16 mouse cellular contexts compared by ENCODE assay signal in the genomic region with DNA sequence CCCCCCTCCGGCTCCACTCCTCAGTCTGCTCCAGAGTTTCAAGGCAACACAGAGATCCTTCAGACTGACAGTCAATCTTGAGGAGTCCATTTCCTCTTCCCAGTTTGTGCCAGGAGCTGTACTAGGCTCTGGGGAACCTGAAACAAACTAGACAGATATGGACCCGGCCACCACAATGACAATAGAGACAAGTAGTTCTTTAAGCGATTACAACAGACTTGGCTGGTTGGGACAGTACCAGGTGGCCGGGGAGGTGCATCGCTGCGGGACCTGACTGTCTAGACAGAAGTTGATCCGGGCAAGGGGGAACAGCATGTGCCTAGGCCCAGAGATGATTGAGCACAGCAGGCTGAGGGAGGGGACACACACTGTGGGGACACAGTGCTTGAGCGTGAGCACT. TPM values are rescaled to one million over a fixed set of nuclear protein-coding genes. Genes with fewer than 3 reads are reported as not detected.
DNase-seq lines count a peak whose midpoint lies in the region; ATAC-seq and TF ChIP-seq lines count a peak whose summit lies in the region.
"Had no signal": no experiment of that assay in that cellular context is flagged by ENCODE, and none has a peak within 500 bp of the region (broad histone marks: within the 10 kb centered on the region; RNA-seq: fewer than 3 reads in every experiment).

No protein-coding gene starts in this region.

- intact Hi-C loops in heart, postnatal 14 days (cut with DNase I): no loop called here

- H3K27me3 ChIP-seq in forebrain, embryonic 11.5 days (ENCODE audit: control insufficient read depth, insufficient read depth, low read length): no peaks in the 10 kb centered on the region
- no peaks in the 10 kb centered on the region for H3K27me3 ChIP-seq in forebrain, postnatal 0 days (ENCODE audit: insufficient read depth, low read length)
- no peaks in the 10 kb centered on the region for H3K27me3 ChIP-seq in lung, embryonic 15.5 days
- H3K27me3 ChIP-seq in embryonic facial prominence, embryonic 12.5 days: peaks cover 6% of the 10 kb centered on the region; the same call in 1 of the 2 replicates
- no peaks in the 10 kb centered on the region for H3K27me3 ChIP-seq in small intestine, adult 2 months (ENCODE audit: control insufficient read depth, insufficient read depth, low read length)
- H3K27me3 ChIP-seq: Patski had no signal

- no peak overlapping the region for H3K27ac ChIP-seq in forebrain, embryonic 11.5 days (ENCODE audit: low read depth, low read length)
- H3K27ac ChIP-seq in forebrain, postnatal 0 days (ENCODE audit: low read depth, low read length): no peak overlapping the region
- H3K27ac ChIP-seq in lung, embryonic 15.5 days: peak overlapping the region; percentile 83; the same call in 1 of the 2 replicates
- 0 out of 2 replicates have a peak overlapping the region, but pooled peaks have one; percentile 20 for H3K27ac ChIP-seq in embryonic facial prominence, embryonic 12.5 days
- H3K27ac ChIP-seq in small intestine, adult 2 months (ENCODE audit: insufficient read depth, low read depth, low read length): peak overlapping the region; percentile 35; the same call in 1 of the 2 replicates

- TF ChIP-seq POLR2A in small intestine, adult 2 months (IDR thresholded peaks at IDR 0.05; ENCODE audit: low read depth, low read length): no peak

- H3K4me2 ChIP-seq in forebrain, embryonic 11.5 days (ENCODE audit: low read depth, low read length, severe bottlenecking): no peak overlapping the region
- H3K4me2 ChIP-seq in forebrain, postnatal 0 days (ENCODE audit: low read depth): no peak overlapping the region
- H3K4me2 ChIP-seq in lung, embryonic 15.5 days: peak overlapping the region; percentile 26; the same call in 1 of the 2 replicates
- H3K4me2 ChIP-seq in embryonic facial prominence, embryonic 12.5 days (replicated peaks): no peak overlapping the region
- H3K4me2 ChIP-seq: liver, embryonic 11.5 days; midbrain, embryonic 11.5 days had no signal

- no peaks in the 10 kb centered on the region for H3K9me3 ChIP-seq in forebrain, embryonic 11.5 days (ENCODE audit: control insufficient read depth, low read length)
- H3K9me3 ChIP-seq in forebrain, postnatal 0 days (ENCODE audit: low read length): no peaks in the 10 kb centered on the region
- no peaks in the 10 kb centered on the region for H3K9me3 ChIP-seq in lung, embryonic 15.5 days
- no peaks in the 10 kb centered on the region for H3K9me3 ChIP-seq in embryonic facial prominence, embryonic 12.5 days
- H3K9me3 ChIP-seq: heart, embryonic 10.5 days had no signal

- no peak overlapping the region for H3K9ac ChIP-seq in forebrain, embryonic 11.5 days (ENCODE audit: low read length)
- no peak overlapping the region for H3K9ac ChIP-seq in forebrain, postnatal 0 days
- no peak overlapping the region for H3K9ac ChIP-seq in lung, embryonic 15.5 days
- H3K9ac ChIP-seq in embryonic facial prominence, embryonic 12.5 days: no peak overlapping the region

- H3K4me1 ChIP-seq in forebrain, embryonic 11.5 days (replicated peaks; ENCODE audit: control insufficient read depth, insufficient read depth, low read length): peaks cover 7% of the 10 kb centered on the region; the same call in 1 of the 2 replicates
- H3K4me1 ChIP-seq in forebrain, postnatal 0 days (ENCODE audit: insufficient read depth): peaks cover 4% of the 10 kb centered on the region; the same call in 1 of the 2 replicates
- H3K4me1 ChIP-seq in lung, embryonic 15.5 days: peaks cover 33% of the 10 kb centered on the region
- H3K4me1 ChIP-seq in embryonic facial prominence, embryonic 12.5 days: peaks cover 17% of the 10 kb centered on the region
- peaks cover 36% of the 10 kb centered on the region for H3K4me1 ChIP-seq in small intestine, adult 2 months (ENCODE audit: control insufficient read depth, insufficient read depth, insufficient read length, low read length)

- no peak for ATAC-seq in forebrain, embryonic 11.5 days (replicated peaks; ENCODE audit: low FRiP score)
- ATAC-seq in forebrain, postnatal 0 days: no peak
- ATAC-seq in lung, embryonic 15.5 days (ENCODE audit: borderline replicate concordance, extremely low read depth, low FRiP score, low TSS enrichment): no peak
- ATAC-seq in embryonic facial prominence, embryonic 12.5 days (ENCODE audit: insufficient number of reproducible peaks, insufficient read depth, low FRiP score, low TSS enrichment): no peak
- ATAC-seq: inflammation-experienced regulatory T-cells, adult 6 months; Patski had no signal

- peak; percentile 62 for DNase-seq in forebrain, embryonic 11.5 days (ENCODE audit: low spot score)
- DNase-seq in forebrain, postnatal 0 days: no peak
- no peak for DNase-seq in lung, postnatal 14 days
- no peak for DNase-seq in testis, postnatal 10 days (ENCODE audit: low spot score)
- DNase-seq in heart, postnatal 14 days: no peak
- DNase-seq: adrenal gland, postnatal 36 days; embryo, embryonic 11 days had no signal

- TF ChIP-seq CTCF in forebrain, postnatal 0 days (IDR thresholded peaks at IDR 0.05; ENCODE audit: low read depth): no peak
- no peak for TF ChIP-seq CTCF in small intestine, adult 2 months (IDR thresholded peaks at IDR 0.05; ENCODE audit: extremely low read depth, insufficient read length, insufficient replicate concordance, low read depth, low read length)

- no peak overlapping the region for H3K4me3 ChIP-seq in forebrain, embryonic 11.5 days (ENCODE audit: low read depth, low read length)
- no peak overlapping the region for H3K4me3 ChIP-seq in forebrain, postnatal 0 days (ENCODE audit: low read depth, low read length)
- H3K4me3 ChIP-seq in lung, embryonic 15.5 days: no peak overlapping the region
- H3K4me3 ChIP-seq in embryonic facial prominence, embryonic 12.5 days: no peak overlapping the region
- no peak overlapping the region for H3K4me3 ChIP-seq in small intestine, adult 2 months (ENCODE audit: low read depth, low read length)
- H3K4me3 ChIP-seq: heart, embryonic 10.5 days had no signal

- no peaks in the 10 kb centered on the region for H3K36me3 ChIP-seq in forebrain, embryonic 11.5 days (ENCODE audit: control insufficient read depth, insufficient read depth, low read length)
- H3K36me3 ChIP-seq in forebrain, postnatal 0 days (ENCODE audit: insufficient read depth): no peaks in the 10 kb centered on the region
- H3K36me3 ChIP-seq in lung, embryonic 15.5 days: no peaks in the 10 kb centered on the region
- H3K36me3 ChIP-seq in embryonic facial prominence, embryonic 12.5 days: no peaks in the 10 kb centered on the region
- H3K36me3 ChIP-seq in small intestine, adult 2 months (ENCODE audit: control insufficient read depth, insufficient read depth, low read length): no peaks in the 10 kb centered on the region
- H3K36me3 ChIP-seq: heart, embryonic 10.5 days had no signal

- WGBS in forebrain, embryonic 11.5 days: 27% methylated on average over 8 of the region's 8 CpGs
- 22% methylated on average over 8 of the region's 8 CpGs for WGBS in forebrain, postnatal 0 days
- WGBS in lung, embryonic 15.5 days: 37% methylated on average over 8 of the region's 8 CpGs
- WGBS in embryonic facial prominence, embryonic 12.5 days: 24% methylated on average over 8 of the region's 8 CpGs
- 32% methylated on average over 8 of the region's 8 CpGs for WGBS in small intestine, adult 2 months

RNA-seq across cellular contexts. Expression of gene Pef1, which starts 1.2 kb away (rescaled TPM):
- polyA plus RNA-seq in forebrain, embryonic 11.5 days (2014; fragmentation: Nextera tagmentation; extraction: Ambion mirVana): 62.7 and 75.8 TPM in 2 replicates
- 51.6 and 52.9 TPM in 2 replicates for total RNA-seq in forebrain, postnatal 0 days (2014; rRNA removed)
- 58.5 and 60.7 TPM in 2 replicates for polyA plus RNA-seq in forebrain, postnatal 0 days (2015; fragmentation: Nextera tagmentation; extraction: Ambion mirVana)
- 75.0 and 76.5 TPM in 2 replicates for polyA plus RNA-seq in lung, embryonic 15.5 days (2015; fragmentation: Nextera tagmentation; extraction: Ambion mirVana)
- polyA plus RNA-seq in embryonic facial prominence, embryonic 12.5 days (2016; fragmentation: Nextera tagmentation; extraction: Ambion mirVana): 65.6 and 69.5 TPM in 2 replicates
- 71.6 and 171 TPM in 2 replicates for polyA plus RNA-seq in small intestine, adult 2 months (2012; rRNA removed)
- 10 to 100 TPM; 37.6 to 39.1 TPM for total RNA-seq in heart, postnatal 14 days (2021)

RNA-seq across cellular contexts. Expression of gene Hcrtr1, which starts 38.0 kb away (rescaled TPM):
- 0.27 and 0.28 TPM in 2 replicates for polyA plus RNA-seq in forebrain, embryonic 11.5 days (2014; fragmentation: Nextera tagmentation; extraction: Ambion mirVana)
- total RNA-seq in forebrain, postnatal 0 days (2014; rRNA removed): 2.4 and 5.0 TPM in 2 replicates
- polyA plus RNA-seq in forebrain, postnatal 0 days (2015; fragmentation: Nextera tagmentation; extraction: Ambion mirVana): 1.6 and 2.5 TPM in 2 replicates
- 0.28 and 0.50 TPM in 2 replicates for polyA plus RNA-seq in lung, embryonic 15.5 days (2015; fragmentation: Nextera tagmentation; extraction: Ambion mirVana)
- polyA plus RNA-seq in embryonic facial prominence, embryonic 12.5 days (2016; fragmentation: Nextera tagmentation; extraction: Ambion mirVana): 0.27 and 0.32 TPM in 2 replicates
- polyA plus RNA-seq in small intestine, adult 2 months (2012; rRNA removed): 3.3 and 3.8 TPM in 2 replicates
- total RNA-seq in heart, postnatal 14 days (2021): under 1 TPM in 1 of 2 experiments, not detected in 1; 0.12 TPM
- total RNA-seq: neutrophil, adult 5-6 weeks had no signal
- polyA plus RNA-seq: inflammation-experienced regulatory T-cells, adult 6 months had no signal

RNA-seq across cellular contexts. Expression of gene Col16a1, which starts 53.5 kb away (rescaled TPM):
- 5.9 and 6.3 TPM in 2 replicates for polyA plus RNA-seq in forebrain, embryonic 11.5 days (2014; fragmentation: Nextera tagmentation; extraction: Ambion mirVana)
- total RNA-seq in forebrain, postnatal 0 days (2014; rRNA removed): 21.8 and 29.7 TPM in 2 replicates
- polyA plus RNA-seq in forebrain, postnatal 0 days (2015; fragmentation: Nextera tagmentation; extraction: Ambion mirVana): 6.8 and 7.5 TPM in 2 replicates
- polyA plus RNA-seq in lung, embryonic 15.5 days (2015; fragmentation: Nextera tagmentation; extraction: Ambion mirVana): 66.3 and 74.6 TPM in 2 replicates
- 40.3 and 46.2 TPM in 2 replicates for polyA plus RNA-seq in embryonic facial prominence, embryonic 12.5 days (2016; fragmentation: Nextera tagmentation; extraction: Ambion mirVana)
- polyA plus RNA-seq in small intestine, adult 2 months (2012; rRNA removed): 6.9 and 8.2 TPM in 2 replicates
- 10 to 100 TPM; 13.9 to 19.7 TPM for total RNA-seq in heart, postnatal 14 days (2021)
- total RNA-seq: neutrophil, adult 5-6 weeks had no signal
- polyA plus RNA-seq: inflammation-experienced regulatory T-cells, adult 6 months had no signal

Comparison
In these comparisons a context has a peak if more than half of its experiments do, and no peak if none do; other contexts are left out.
1. H3K27ac ChIP-seq: peak in lung, embryonic 15.5 days (single experiment), embryonic facial prominence, embryonic 12.5 days (single experiment) and small intestine, adult 2 months (single experiment); none in forebrain, embryonic 11.5 days (single experiment) and forebrain, postnatal 0 days (single experiment).